Mouse (Mus musculus) adrenal gland (tissue): ENCODE measurements at regions not wholly inside any gene's neighbourhood (a gene's known extent, or its start where the extent isn't known, plus 50 kb on each side); places are given as distances from the start of the nearest gene placed in this dataset.

ENCODE experiments used
- intact Hi-C: fragments of 180-260 bp; cut with DNase I; formaldehyde crosslinking; loops from one replicate; pipeline ENCODE4 v1.15.1; 2025

DNA sequence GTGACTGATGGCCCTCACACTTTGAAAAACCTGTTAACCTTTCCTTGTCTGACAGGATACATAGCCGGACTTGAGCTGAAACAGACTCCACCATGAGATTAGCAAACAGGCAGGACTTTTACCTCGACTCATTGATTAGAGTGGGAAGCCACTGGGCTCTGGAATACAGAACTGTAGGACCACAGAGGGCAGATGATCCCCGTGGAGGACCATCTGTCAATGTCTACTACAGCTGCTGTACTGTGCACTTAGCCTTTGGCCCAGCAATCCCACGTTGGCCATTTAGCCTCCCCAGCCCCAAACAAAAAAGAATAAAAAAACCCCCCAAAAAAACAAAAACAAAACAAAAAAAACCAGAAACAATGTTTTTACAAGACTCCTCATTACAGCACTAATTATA, 103.9 kb upstream of the Dazl start:
- intact Hi-C loops: no loop called here

DNA sequence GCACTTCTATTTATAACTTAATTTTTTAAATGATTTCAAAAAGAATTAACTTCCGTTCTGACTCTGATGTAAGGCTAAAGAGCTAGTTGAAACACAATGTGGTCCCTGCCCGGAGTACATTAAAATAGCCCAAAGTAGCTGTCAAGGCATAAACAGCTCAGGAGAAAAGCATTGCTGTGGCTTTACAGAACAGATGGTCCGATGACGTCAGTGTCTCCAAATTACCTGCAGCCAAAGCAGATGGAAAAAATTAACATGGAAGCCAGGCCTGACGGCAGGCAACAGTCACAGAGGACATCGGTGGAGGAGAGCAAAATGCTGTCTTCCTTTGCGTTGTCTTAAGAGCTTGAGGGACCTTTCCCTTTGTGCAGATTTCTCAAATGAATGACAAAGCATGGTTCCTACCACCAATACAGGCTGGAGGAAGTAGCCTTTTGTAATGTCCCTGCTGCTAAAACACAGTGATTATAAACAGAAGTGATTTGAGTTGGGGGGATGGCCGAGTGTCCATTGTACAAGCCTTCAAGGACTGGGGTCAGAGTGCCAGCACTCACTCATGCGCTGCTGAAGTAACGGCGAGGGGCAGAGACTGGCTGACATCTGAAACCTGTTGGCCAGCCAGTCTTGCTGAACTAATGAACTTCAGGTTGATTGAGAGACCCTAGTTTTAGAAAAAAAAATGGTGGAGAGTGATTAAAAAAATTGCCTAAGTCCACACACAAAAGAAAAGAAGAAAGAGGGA, 101.8 kb upstream of the Plcl2 start:
- intact Hi-C loops: no loop called here

- intact Hi-C loops: no loop called here
Measured at GRCm38 (mm10) chr17:50408581-50408980, 100.6 kb upstream of the Plcl2 start.

GRCm38 (mm10) chr17:50409271-50409670, 99.9 kb upstream of the Plcl2 start:
- intact Hi-C loops: no loop called here

DNA sequence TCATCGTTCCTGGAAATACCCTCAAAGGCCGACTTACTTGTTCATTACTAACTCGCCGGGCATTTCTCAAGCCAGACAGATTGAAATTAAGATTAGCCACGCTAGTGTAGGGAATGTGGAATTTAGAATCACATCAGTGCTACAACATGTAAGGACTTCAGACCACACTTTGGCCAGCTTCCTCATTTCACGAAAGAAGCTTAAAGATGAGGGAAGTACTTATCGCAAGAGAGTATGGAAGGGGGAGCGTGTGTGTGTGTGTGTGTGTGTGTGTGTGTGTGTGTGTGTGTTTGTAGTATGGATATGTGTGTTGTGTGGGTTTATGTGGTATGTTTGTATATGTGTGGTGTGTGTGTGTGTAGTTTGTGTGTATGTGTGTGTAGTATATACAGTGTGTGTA, 99.3 kb upstream of the Plcl2 start:
- intact Hi-C loops: loop anchor here (10.0 kb wide), 1 partner anchor 215 kb away; no protein-coding TSS in a partner anchor

- intact Hi-C loops: loop anchor here (10.0 kb wide), 1 partner anchor 215 kb away; no protein-coding TSS in a partner anchor
Measured at GRCm38 (mm10) chr17:50410296-50410695, 98.9 kb upstream of the Plcl2 start.

- intact Hi-C loops: loop anchor here (10.0 kb wide), 1 partner anchor 212 kb away; no protein-coding TSS in a partner anchor
Measured at GRCm38 (mm10) chr17:50412446-50412845, 96.8 kb upstream of the Plcl2 start.

DNA sequence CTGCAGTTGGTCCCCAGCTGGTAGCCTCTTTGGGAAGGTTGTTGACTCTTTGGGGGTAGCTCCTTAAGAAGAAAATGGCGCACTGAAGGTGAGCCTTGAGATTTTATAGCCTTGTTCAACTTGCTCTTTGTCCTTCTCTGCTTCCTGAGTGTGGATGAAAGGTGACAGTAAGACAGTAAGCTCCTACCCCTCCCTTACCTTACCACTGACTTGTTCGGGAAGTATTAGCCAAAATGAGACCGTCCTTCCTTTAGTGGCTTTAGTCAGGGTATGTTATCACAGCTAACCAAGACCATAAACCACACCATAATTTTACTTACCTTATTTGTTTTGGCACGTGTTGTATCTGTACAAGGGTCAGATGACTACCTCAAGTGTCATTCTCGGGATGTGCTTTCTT, 95.3 kb upstream of the Plcl2 start:
- intact Hi-C loops: loop anchor here (10.0 kb wide), 1 partner anchor 211 kb away; no protein-coding TSS in a partner anchor

- intact Hi-C loops: loop anchor here (2.0 to 10.0 kb wide), 3 partner anchors 92 to 379 kb away; partner anchors contain the start of gene Plcl2
Measured at GRCm38 (mm10) chr17:50415331-50416005, 93.7 kb upstream of the Plcl2 start.

- intact Hi-C loops: loop anchor here (2.0 to 10.0 kb wide), 3 partner anchors 91 to 379 kb away; partner anchors contain the start of gene Plcl2
Measured at GRCm38 (mm10) chr17:50416119-50416518, 93.1 kb upstream of the Plcl2 start.

DNA sequence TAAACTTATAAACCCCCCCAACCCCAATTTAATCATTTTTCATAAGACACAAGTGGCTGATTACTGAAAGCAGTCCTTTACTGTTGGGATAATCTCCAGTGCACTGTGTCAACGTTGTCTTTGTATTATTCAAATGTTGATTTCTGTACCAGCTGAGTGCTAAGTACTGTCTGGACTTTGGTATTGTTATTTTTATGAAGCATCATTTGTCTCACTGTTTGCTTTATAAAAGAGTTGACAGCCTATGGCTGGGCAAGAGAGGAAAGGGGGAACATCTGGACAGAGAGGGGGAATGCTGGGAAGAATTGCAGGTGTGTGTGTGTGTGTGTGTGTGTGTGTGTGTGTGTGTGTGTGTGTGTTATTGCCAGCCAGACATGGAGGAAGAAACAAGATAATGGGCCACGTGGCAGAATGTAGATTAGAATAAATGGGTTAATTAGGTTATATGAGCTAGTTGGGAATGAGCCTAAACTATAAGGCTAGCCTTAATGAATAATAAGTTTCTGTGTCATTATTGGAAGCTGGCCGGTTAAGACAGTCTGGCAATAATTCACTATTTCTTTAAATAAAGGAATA, 92.6 kb upstream of the Plcl2 start:
- intact Hi-C loops: loop anchor here (2.0 to 10.0 kb wide), 3 partner anchors 91 to 378 kb away; partner anchors contain the start of gene Plcl2

GRCm38 (mm10) chr17:50418863-50419383, 90.3 kb upstream of the Plcl2 start:
- intact Hi-C loops: loop anchor here (5.0 to 10.0 kb wide), 2 partner anchors 88 to 206 kb away; partner anchors contain the start of gene Plcl2

DNA sequence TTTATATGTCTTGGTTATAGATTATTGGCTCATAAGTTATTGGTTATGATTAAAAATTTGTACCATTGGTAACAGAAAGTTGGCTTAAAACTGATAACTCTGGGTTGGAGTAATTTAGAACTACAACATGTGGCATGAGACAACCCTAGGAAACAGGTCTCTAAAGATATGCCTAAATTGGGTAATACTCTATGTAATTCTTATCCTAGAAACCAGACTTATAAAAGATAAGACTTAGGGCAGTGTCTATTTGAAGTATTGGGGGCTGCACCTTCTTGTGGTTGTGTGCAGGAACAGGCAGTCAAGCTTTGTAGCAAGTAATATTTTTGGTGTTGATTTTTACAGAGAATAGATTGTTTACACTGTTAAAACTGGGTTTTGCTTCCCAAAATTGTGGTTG, 89.7 kb upstream of the Plcl2 start:
- intact Hi-C loops: loop anchor here (5.0 to 10.0 kb wide), 2 partner anchors 88 to 205 kb away; partner anchors contain the start of gene Plcl2

GRCm38 (mm10) chr17:50419966-50420365, 89.2 kb upstream of the Plcl2 start:
- intact Hi-C loops: loop anchor here (5.0 to 10.0 kb wide), 2 partner anchors 87 to 205 kb away; partner anchors contain the start of gene Plcl2

GRCm38 (mm10) chr17:50420690-50421089, 88.5 kb upstream of the Plcl2 start:
- intact Hi-C loops: no loop called here

DNA sequence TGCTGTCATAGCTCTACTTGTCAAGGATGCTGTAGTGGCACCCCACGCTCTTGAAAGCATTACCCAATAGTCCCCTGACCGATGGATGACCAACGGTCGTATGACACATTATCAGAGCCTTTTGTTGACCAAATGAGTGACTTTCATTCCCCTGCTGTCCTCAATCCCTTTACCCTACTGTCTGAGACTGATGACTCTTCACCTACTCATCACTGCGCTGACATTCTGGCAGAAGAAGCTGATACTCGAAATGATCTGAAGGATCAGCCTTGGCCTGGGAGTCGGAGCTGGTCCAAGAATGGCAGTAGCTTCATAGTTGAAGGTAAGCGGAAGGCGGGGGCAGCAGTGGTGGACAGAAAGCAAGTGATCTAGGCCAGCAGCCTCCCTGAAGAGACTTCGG, 87.7 kb upstream of the Plcl2 start:
- intact Hi-C loops: no loop called here

DNA sequence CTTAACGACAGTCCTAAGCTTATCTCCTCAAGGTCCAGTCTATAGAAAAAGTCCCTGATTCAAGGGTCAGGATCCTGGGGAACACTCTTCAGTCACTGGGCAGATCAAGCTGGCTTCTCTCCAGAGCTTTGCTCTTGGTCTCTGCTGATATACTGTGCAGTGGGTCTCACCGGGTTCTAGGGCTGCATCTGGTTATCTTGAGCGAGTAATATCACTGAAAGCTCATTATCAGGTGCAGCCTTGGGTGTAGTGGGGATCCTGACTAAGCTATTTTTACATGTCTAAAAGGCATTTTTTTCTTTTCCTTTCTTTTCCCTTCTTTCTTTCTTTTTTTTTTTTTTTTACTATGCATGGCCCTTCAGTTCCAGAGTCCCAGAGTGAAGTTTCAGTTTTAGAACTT, 84.1 kb upstream of the Plcl2 start:
- intact Hi-C loops: no loop called here

DNA sequence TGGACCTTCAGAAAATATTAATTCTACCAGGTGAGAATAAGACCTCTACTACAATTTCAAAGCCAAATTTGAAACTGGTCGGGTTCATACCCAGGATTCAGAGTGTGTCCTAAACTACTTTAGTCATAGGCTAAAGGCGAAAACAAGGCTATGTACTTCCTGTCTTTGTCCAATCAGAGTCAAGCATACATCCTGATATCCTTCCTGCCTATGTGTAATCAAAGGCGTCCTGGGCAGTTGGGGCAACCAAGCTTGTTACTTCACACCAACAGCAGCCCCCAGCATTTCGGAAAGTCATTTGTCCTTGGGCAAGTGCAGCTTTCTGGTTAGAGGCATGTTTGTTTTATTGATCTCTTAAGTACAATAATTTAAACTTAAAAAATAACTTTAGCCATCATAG, 83.7 kb upstream of the Plcl2 start:
- intact Hi-C loops: no loop called here

DNA sequence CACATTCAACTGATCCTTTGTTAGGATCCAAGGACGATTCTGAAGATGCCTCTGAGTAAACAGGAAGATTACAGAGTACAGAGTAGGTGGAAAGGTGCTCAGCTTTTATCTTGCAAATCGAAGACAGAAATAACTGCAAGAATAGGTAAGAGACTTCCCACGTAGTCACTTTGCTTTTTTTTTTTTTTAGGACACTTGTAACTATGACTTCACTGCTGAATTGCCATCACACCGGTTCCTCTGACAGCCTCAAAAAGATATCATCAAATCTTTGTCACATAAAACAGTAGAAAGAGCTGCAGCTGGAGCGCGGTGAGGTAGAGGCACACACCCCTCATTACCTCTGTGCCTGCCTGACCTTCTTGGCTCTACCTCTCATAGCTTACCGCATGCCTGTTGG, 83.1 kb upstream of the Plcl2 start:
- intact Hi-C loops: no loop called here

DNA sequence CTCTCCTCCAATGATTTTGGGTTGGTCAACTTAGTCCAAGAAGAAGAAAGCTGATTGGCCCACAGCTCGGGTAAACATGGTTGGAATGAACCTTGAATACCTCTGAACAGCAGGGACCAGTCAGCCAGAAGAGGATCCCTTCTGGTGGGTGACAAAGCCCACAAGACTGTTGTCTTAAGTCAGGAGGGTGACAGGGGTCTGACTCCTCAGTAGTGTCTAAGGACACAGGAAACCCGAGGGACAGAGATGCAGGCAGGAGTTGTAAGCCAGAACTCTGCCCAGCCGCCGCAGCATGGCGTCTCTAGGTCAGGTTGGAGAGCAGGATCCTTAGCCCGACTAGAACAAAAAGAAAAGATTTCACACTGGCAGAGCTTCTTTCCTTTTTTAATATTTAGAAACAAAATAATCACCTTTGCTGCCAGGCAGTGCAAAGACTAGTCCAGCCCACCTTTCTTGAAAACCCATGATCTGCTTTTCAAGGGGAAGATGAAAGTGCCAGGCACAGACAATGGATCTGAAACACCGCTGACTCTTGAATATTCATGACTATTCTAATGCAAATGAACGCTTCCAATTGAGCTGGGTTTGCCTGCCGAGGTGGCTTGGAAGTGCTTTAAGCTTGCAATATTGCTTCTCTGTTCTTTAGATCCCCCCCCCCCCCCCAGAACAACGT, 81.7 kb upstream of the Plcl2 start:
- intact Hi-C loops: no loop called here

- intact Hi-C loops: no loop called here
Measured at GRCm38 (mm10) chr17:50428004-50428560, 81.1 kb upstream of the Plcl2 start.
